Mouse (Mus musculus): Measurements from ENCODE around the gene Sobp.

- no peak for TF ChIP-seq CTCF (IDR thresholded peaks at IDR 0.05; ENCODE audit: borderline replicate concordance, insufficient read depth, low read length)
- no peak for TF ChIP-seq POLR2A (IDR thresholded peaks at IDR 0.05; ENCODE audit: low read depth, low read length)
These were observed 131.6 kb downstream of the Sobp start for GRCm38 (mm10) chr10:43042591-43043327.

Data from embryonic fibroblast, embryonic 13.5 days (primary cell).